Mouse (Mus musculus): ENCODE measurements around the gene Tsacc.
"Not testable (repeated sequence)": the region's sequence is repeated elsewhere in the genome, so short reads cannot be mapped to it uniquely, and the experiment has no call there.

Tsacc gene

GRCm38 (mm10) chr3:88296561-88297318 lies at the start of gene Tsacc, which contains the start of gene Cct3:
Gene Tsacc (minus strand): TSS chr3:88296999.
Gene Cct3 (plus strand): TSS chr3:88297116.
- peak; percentile 89 to 95 for DNase-seq (ENCODE audit: low spot score in 2 of 2)

GRCm38 (mm10) chr3:88339006-88339405 lies 42.2 kb upstream of the Tsacc start:
- DNase-seq (ENCODE audit: low spot score in 2 of 2) = no peak

GRCm38 (mm10) chr3:88338316-88338715 lies 41.5 kb upstream of the Tsacc start:
- no peak for DNase-seq (ENCODE audit: low spot score in 2 of 2)

- DNase-seq (ENCODE audit: low spot score in 2 of 2) = peak in 1 of 2 experiments; percentile 29
Observed at GRCm38 (mm10) chr3:88337367-88338020, 40.7 kb upstream of the Tsacc start.

- DNase-seq (ENCODE audit: low spot score in 2 of 2) = peak; percentile 97 to 98
Observed at GRCm38 (mm10) chr3:88336058-88337013, 39.5 kb upstream of the Tsacc start, which contains the start of the genes Tmem79 and Smg5. Gene Tmem79 (minus strand): TSS chr3:88336148. Gene Smg5 (plus strand): TSS chr3:88336260.

GRCm38 (mm10) chr3:88335436-88336053 lies 38.7 kb upstream of the Tsacc start:
- DNase-seq (ENCODE audit: low spot score in 2 of 2) = peak; percentile 31 to 49

GRCm38 (mm10) chr3:88334902-88335435 lies 38.2 kb upstream of the Tsacc start:
- DNase-seq (ENCODE audit: low spot score in 2 of 2) = no peak

GRCm38 (mm10) chr3:88334029-88334658 lies 37.3 kb upstream of the Tsacc start:
- DNase-seq (ENCODE audit: low spot score in 2 of 2) = no peak

GRCm38 (mm10) chr3:88331282-88331681 lies 34.5 kb upstream of the Tsacc start:
- DNase-seq (ENCODE audit: low spot score in 2 of 2) = peak; percentile 54 to 77

GRCm38 (mm10) chr3:88328956-88329355 lies 32.2 kb upstream of the Tsacc start:
- DNase-seq (ENCODE audit: low spot score in 2 of 2) = no peak

- peak; percentile 26 to 62 for DNase-seq (ENCODE audit: low spot score in 2 of 2)
Observed at GRCm38 (mm10) chr3:88324951-88325405, 28.2 kb upstream of the Tsacc start, which contains the start of gene Glmp. Gene Glmp (plus strand): TSS chr3:88325023.

- no peak for DNase-seq (ENCODE audit: low spot score in 2 of 2)
Observed at GRCm38 (mm10) chr3:88299172-88299571, 2.4 kb upstream of the Tsacc start.

- DNase-seq (ENCODE audit: low spot score in 2 of 2) = peak in 1 of 2 experiments; percentile 52
Observed at GRCm38 (mm10) chr3:88297321-88297851, 587 bp upstream of the Tsacc start.

GRCm38 (mm10) chr3:88296110-88296560 lies 664 bp downstream of the Tsacc start:
- no peak for DNase-seq (ENCODE audit: low spot score in 2 of 2)

GRCm38 (mm10) chr3:88295272-88295671 lies 1.5 kb downstream of the Tsacc start:
- not testable (repeated sequence) for DNase-seq (ENCODE audit: low spot score in 2 of 2)

GRCm38 (mm10) chr3:88291970-88292369 lies 4.8 kb downstream of the Tsacc start:
- DNase-seq (ENCODE audit: low spot score in 2 of 2) = peak in 1 of 2 experiments; percentile 58

GRCm38 (mm10) chr3:88288133-88288713 lies 8.6 kb downstream of the Tsacc start:
- DNase-seq (ENCODE audit: low spot score in 2 of 2) = not testable (repeated sequence)

GRCm38 (mm10) chr3:88287110-88287509 lies 9.7 kb downstream of the Tsacc start, which contains the start of gene Gm38392:
Gene Gm38392 (minus strand): TSS chr3:88287210.
- no peak for DNase-seq (ENCODE audit: low spot score in 2 of 2)

GRCm38 (mm10) chr3:88285565-88285895 lies 11.3 kb downstream of the Tsacc start:
- not testable (repeated sequence) for DNase-seq (ENCODE audit: low spot score in 2 of 2)
